Mouse (Mus musculus) ovary, postnatal 14 days (tissue): ENCODE results near the gene Ccdc77.
A peak's percentile ranks its signal among the peaks of the same experiment; 100 is the strongest.

Source experiments
- DNase-seq: peaks from one replicate; pipeline ENCODE4 v3.0.0; 2022; ENCODE audit warnings: low spot score

Gene Ccdc77

DNA sequence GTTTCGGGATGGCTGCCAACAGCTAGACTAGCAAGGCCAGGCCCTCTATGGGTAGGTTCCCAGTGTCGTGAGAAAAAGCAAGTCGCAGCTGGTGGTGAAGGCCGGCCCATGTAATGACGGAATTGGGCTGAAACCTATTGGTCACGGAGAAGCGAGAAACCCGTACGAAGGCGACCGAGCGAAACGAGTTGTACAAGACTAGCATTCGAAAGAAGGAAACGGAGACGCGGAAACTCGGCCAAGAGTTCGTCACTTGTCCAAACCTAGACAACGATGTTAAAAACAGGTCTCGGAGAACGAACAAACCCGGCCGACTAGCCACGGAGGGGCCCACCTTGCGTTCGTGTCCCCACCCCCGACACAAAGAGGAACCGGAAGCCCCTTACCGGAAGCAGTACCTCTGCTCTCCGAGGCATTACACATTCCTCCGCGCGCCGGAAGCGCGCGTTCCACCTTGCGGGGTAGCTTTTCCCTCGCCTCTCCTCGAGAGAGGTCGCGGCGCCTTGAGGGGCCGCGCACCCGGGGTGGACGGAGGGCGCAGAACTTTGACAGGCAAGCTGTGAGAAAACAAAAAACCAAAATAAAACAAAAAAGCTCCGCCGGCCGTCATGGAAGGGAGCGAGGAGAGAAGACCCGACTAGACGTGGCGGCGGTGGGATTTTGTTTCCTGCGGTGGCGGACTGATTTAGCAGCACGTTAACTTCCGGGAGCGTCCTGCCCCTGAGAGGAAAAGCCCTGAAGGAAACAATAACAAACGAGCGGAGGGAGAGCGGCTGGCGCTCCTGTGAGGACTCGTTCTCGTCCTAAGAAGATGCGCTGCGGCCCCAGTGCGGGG, at the start of gene Ccdc77, which contains the start of gene Kdm5a:
Gene Ccdc77 (minus strand): TSS at position 687 of the 835 bp plus-strand sequence.
Gene Kdm5a (plus strand): TSS at position 437 of the 835 bp plus-strand sequence.
- DNase-seq = peak; percentile 82

- DNase-seq = no peak
Measured at GRCm38 (mm10) chr6:120403936-120404335, 39.8 kb upstream of the Ccdc77 start.

DNA sequence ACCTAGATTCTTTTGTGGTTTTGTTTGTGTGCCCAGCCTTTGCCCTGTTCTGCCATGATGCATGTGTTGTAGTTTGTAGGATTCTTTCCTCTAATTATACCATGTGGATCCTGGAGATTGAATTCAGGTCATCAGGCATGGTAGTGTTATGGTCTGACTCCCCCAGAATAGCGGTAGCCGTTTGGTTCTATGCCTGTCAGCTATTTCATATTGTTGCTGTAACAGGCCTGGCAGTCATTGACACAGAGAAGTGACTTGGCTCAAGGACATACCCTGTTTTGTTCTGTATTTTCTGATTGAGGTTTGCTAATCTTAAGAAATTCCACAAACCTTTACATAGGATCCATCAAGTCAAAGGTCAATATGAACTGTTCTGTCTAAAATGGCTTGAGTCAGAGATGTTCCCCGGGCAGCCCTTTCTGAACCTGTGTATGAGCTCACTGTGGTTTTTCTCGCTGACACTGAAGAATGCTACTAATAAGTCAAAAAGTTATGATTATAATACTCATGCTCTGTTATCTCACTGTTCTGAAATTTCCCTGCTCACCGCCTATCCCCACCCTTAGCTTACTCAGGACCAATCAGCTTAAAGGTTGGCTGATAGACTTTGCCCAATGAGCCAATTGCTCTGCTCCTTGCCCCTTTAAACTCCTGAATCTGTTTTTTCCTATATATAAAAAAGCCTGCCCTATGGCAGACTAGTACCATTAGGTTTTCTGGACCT, 31.6 kb upstream of the Ccdc77 start:
- no peak for DNase-seq

- DNase-seq = no peak
Measured at GRCm38 (mm10) chr6:120392811-120393210, 28.6 kb upstream of the Ccdc77 start.

DNA sequence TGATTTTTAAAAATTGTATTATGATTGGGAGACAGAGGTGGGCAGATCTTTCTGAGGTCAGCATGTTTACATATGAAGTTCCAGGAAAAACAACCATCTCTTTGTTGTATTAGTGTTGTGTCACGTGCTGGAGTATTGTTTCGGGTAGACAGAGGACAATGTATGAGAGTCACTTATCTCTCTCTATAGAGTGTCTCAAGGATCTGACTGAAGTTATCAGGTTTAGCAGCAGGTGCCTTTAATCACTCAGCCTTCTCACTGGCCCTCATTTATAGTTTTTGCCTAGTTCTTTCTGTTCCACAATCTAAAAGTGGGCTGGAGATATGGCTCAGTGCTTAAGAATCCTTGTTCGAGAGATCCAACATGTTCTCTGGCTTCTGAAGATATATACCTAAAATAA, 25.9 kb upstream of the Ccdc77 start:
- no peak for DNase-seq

- no peak for DNase-seq
Measured at GRCm38 (mm10) chr6:120376736-120377135, 12.6 kb upstream of the Ccdc77 start.

DNA sequence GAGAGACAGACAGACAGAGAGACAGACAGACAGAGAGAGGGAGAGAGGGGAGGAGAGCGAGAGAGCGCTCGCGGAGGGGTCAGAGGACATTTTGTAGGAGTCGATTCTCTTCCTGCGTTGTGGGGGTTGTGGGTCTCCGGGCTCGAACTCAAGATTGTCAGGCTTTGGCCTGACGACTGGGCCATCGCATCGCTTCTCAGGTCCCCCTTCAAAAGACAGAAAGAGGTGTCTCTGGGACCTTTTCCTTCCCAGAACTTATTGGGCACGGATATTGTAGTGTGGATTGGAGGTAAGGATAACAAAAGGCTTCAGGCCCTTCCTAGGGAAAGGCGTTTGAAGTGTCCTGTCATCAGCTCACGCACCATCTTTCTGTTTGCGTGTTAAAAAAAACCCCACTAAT, 877 bp upstream of the Ccdc77 start:
- no peak for DNase-seq

DNA sequence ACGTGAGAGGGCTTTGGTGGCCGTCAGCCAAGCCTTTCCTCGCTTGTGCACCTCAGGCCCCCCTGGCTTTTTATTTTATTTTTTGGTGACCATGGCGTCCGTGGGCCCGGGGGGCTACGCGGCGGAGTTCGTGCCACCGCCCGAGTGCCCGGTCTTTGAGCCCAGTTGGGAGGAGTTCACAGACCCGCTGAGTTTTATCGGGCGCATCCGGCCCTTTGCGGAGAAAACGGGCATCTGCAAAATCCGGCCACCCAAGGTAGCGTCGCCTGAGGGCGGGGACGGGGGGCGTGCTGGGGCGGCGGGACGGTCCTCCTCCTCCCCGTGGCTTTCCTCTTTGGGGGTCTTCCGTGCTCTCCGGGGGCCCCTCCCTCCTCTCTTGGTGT, 340 bp upstream of the Ccdc77 start:
- no peak for DNase-seq

DNA sequence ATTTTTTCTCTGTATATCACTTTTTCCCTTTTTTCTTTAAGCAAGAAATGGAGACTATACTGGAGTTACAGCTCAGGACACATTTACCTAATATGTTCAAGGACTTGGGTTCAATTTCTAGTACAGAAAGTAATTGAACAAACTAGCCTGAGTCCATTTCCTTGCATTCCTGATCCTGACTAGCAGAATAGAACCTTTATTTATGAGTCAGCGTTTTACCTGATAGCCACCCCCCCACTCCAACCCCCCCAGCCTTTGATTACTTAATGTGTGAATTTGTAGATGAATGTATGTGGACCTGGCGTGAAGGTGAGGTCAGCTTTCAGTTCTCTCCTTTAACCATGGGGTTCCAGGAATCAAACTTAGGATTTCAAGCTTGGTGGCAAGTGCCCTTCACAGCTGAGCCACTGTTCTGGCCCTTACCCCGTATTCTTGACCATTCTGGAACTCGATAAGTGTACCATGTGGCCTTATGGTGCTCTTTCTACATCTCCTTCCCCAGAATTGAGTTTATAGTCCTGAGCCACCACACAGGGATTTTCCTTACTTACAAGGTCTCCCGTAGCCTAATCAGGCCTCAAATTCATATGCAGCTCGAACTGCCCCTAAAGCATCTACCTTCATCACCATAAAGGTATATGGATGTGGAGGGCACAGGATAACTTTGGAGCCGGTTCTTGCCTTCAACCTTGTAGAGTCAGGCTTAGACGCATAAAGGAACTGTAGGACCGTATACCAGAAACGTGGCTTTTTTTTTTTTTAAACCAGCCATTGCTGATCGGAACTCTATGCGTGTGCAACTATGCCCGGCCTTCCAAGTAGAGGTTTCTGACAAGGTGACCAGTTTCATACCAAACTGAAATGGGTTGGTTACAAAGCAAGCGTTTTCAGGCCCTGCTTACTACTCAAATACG, 1.1 kb downstream of the Ccdc77 start:
- DNase-seq = no peak

DNA sequence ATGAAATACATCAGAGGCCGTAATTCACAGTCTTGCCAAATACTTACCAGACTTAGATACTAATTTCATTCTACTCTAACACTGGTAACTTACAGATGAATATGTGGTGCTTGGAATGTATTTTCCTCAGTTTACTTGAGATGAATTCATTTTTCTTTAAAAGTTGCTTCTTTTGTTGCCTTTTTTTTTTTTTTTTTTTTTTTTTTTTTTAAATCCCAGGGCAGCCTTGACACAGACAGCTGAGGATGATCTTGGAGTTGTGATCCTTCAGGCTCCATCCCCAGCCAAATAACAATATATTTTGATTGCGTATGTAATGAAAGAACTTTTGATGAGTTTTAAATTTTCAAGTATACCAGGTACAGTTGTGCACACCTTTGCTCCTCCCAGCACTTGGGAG, 2.0 kb downstream of the Ccdc77 start:
- DNase-seq = no peak

DNA sequence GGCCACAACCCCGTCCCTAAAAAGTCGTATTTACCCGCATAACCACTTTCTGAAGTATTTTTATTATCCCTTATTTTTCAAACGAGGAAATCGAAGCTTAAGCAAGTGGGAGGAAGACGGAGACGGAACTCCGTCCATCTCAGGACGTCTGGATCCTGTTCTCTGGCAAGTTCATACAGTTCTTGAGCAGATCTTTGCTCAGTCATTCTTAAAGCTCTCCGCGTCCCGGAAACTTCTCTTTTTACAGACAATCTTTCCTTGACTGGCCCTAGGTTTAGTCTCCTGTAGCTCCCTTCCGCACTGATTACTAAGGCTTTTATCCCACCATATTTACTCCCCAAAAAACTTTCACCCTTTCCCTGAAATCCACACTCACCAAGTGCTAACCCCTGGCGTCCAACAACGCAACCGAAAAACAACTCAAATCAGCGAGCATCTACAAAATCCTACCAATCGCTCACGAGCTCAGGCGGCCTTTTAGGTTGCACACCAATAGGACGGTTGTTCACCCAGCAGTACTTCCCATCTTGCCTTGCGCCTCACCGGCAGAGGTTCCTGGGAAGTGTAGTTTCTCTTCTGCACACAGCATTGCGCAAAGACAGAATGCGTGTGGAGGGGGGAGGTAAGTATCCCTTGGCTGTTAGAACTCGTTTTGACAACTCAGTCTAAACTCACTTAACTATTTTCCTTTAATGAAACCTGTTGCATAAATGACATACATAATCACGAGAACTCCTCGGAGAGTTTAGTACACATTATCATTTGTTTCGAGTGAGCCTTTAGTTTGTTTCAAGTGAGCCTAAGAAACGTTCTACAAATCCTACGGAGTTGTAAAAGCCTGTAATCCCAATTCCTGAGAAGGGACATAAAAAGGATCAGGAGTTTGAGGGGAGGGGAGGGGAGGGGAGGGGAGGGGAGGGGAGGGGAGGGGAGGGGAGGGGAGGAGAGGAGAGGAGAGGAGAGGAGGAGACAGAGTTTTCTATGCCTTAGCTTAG, 6.9 kb downstream of the Ccdc77 start:
- peak; percentile 63 for DNase-seq

DNA sequence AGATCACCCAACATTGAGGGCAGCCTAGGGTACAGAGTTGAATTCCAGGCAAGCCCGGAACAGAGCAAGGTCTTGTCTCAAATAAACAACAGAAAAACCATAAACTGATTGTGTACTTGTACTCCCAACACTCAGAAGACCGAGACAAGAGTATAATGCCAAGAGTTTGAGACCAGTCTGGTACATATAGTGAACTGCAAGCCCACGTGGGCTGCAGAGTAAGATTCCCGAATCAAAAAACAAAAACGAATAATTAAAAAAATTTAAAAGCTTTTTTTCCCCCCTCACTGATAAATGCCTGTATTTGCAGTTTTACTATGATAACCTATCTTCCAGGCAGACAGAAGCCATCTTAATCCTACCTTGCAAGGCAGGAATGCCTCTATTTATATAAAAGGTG, 7.7 kb downstream of the Ccdc77 start:
- DNase-seq = no peak

DNA sequence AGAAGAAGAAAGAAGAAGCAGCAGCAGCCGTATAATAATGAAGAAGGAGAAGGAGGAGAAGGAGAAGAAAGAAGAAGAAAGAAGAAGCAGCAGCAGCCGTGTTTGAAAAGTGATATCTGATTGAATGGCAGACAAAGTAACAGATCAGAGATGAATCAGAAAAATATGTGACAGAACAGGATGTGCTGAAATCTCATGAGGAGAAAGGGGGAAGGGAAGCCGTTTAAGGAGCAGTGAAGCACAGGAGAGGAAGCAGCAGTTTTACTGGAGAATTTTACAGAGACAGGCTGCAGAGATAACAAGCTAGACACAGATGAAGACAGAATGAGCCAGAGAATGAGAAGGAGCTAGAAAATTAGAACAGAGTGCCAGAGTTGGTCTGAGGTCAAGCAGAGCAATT, 15.2 kb downstream of the Ccdc77 start:
- DNase-seq = no peak

GRCm38 (mm10) chr6:120343992-120344391, 20.2 kb downstream of the Ccdc77 start:
- no peak for DNase-seq

GRCm38 (mm10) chr6:120332351-120332750, 31.8 kb downstream of the Ccdc77 start:
- DNase-seq = no peak

GRCm38 (mm10) chr6:120324295-120324927, 39.8 kb downstream of the Ccdc77 start:
- peak; percentile 47 for DNase-seq

DNA sequence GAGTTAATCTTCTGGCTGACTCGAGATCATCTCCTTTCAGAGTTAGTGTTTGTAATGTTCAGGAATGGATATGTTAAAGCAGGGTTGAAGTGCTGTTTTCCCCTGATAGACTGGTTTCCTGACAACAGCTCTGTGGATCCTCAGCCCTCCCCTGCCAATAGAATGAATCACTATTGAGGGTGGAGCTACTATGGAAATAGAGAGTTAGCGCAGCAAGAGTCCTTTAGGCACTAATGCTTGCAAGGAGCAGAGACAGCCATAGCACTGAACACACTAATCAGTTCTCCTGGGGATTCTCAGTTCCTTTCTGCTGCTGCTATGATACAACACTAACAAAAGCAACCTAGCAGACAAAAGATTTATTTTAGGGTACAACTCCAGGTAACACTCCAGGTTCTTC, 43.8 kb downstream of the Ccdc77 start:
- DNase-seq = no peak

DNA sequence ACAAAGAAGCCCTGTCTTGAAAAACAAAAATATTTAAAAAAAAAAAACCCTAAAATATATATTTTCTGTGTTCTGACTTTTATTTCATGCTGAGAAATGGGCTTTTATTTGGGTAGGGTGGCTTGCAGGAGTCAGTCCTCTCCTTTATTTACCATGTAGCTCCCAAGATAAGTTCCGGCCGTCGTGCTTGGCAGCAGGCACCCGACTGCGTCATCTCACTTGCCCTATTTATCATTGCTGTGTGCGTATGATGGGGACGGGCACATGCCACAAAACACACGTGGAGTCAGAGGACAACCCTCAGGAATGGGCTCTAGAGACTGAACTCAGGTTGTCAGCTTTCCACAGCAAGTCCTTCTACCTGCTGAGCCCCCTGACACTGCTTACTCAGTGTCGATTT, 45.0 kb downstream of the Ccdc77 start:
- DNase-seq = no peak

DNA sequence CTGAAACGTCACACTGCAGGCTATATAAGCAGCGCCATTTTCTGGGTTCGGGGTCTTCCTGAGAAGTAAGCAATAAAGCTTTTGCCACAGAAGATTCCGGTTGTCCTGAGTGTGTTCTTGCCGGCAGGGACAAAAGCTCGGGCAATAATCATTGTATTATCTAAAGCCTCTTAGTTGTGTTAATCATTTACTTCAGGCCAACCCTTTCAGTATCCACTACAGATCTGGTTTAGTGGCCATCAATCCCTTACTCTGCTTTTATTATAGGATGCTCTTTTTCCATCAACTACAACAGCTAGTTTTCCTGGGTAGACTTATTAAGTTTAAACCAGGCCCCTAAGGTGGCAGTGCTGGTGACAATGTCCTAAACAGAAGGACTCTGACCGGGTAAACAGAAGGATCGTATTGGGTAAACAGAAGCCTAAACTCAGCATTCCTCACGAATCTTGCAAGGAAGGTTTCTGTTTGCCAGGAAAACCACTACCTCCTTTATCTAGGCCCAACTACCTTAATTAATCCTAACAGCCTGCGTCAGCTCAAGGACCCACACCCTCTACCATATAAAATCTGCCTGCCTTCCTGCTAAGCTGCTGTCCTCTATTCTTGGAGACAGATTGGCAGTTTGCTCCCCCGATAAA, 45.8 kb downstream of the Ccdc77 start:
- DNase-seq = no peak

DNA sequence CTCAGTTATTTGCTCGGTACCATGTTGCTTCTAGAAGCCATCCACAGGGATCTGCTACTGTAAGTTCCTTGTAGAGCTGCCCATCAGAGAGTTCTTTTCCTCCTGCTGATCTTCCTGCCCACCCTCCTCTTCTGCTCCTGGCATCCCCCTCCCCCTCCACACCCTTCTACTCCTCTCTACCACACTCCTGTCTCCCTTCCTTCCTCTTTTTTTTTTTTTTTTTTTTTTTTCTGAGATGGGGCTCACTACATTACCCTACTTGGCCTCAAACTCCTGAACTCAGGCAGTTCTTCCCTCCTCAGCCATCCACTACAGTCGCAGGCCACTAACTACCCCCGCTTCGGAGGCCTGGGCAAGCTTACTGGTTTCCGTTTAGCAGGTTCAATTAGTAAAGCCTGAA, 51.7 kb downstream of the Ccdc77 start:
- DNase-seq = no peak
